Mouse (Mus musculus): Measurements from ENCODE around the gene Osbpl3. TPM values are rescaled to one million over a fixed set of nuclear protein-coding genes. Genes with fewer than 3 reads are reported as not detected.

Osbpl3 gene
- 10 to 100 TPM; 20.6 to 45.9 TPM for polyA plus RNA-seq (2017; shearing (Covaris generic))

DNA sequence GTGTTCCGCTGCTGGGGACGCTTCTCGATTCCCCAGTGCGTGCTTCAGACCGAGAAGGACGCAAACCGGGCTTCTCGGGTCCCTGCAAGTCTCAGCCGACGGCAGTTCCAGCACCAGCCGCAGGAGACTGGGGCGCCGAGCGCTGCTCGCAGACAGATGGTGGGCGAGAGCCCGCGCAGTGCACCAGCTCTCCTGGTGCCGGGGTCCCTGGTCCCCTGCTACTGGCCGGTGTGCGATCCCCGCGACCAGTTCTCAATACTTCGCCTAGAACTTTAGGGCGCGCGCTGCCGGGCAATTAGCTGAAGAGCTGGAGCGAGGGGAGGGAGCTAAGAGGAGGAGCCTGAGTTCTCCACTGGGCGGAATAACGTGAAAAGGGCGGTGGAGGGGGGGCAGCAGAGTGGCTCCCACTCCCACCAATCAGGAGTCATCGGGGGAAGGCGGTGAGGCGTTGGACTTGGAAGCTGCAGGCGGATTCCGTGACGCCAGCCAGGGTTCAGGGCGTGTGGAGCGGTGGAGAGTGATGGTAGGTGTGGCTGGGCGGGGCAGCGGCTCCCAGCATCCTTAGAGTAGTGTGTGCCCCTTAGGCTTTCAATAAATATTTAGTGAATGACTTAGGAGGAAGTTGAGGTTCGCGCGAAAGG is at the start of gene Osbpl3:
Gene Osbpl3 (minus strand): TSS at position 373 of the 641 bp plus-strand sequence.

DNA sequence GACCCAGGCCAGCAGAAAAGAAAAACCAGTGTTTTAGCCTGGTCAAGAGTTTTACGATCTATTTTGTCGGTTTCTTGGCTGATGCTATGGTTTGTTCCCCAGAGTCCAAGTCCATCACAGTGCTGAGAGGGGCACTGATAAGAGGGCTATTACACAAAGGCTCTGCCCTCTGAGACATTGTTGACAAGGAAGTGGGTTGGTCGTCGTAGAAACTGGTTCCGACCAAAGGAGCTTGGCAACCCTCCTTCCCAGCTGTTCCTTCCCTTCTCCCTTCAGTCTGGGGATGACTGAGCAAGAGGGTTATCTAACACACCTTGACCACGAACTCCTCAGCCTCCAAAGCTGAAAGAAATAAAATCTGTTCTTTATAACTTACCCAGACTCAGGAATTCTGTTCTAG is 192.3 kb downstream of the Osbpl3 start, which contains the start of gene Gsdme:
Gene Gsdme (minus strand): TSS at position 193 of the 400 bp plus-strand sequence.

Other genes with a start within 250 kb of the Osbpl3 start
- 1 to 10 TPM; 3.1 to 3.3 TPM for gene Gsdme, start 192.3 kb downstream of the Osbpl3 start, polyA plus RNA-seq (2017; shearing (Covaris generic))
- 10 to 100 TPM; 22.3 to 31.0 TPM for gene Cycs, start 110.3 kb upstream of the Osbpl3 start, polyA plus RNA-seq (2017; shearing (Covaris generic))
- gene 4921507P07Rik, start 140.4 kb upstream of the Osbpl3 start, polyA plus RNA-seq (2017; shearing (Covaris generic)), result under 1 TPM; 0.08 to 0.77 TPM
- gene Npvf, start 198.2 kb upstream of the Osbpl3 start, polyA plus RNA-seq (2017; shearing (Covaris generic)), result not detected

Measured in inflammation-experienced regulatory T-cells (primary cell).